ENCODE assay signal across 8 mouse cellular contexts in the genomic region with DNA sequence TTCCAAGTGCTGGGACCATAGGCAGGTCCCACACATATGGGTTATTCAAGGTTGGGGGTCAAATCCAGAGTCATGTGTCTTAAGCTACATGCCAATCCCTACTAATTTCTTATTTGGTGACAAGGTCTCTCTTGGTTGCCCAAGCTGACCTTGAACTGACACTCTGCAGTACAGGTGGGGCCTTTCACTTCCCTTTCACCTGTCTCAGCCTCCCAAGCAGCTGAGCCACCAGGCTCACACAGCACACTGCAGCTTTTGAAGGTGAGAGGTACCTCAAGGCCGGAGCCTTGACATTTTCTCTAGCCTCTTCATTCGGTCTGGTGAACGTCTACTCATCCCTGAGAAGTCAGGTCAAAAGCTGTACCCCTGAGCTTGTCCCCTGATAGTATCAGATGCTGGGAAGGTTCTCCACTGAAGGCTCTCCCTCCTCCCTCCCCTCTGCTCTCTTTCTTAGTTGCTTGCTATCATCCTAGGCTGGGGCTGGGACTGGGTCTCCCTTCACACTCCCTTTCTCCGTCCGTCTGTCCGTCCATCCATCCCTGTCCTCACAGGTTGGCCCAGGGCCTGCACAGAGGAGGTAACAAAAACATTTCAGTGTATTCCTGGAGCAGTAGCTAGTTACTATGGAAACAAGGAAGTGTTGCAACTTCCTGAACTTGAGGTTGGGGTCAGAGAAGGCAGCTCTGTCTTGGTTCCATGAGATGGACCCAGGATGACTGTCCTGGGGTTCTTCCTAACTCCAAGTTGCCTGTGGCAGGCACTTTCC. TPM values are rescaled to one million over a fixed set of nuclear protein-coding genes. Genes with fewer than 3 reads are reported as not detected.
DNase-seq lines count a peak whose midpoint lies in the region; ATAC-seq and TF ChIP-seq lines count a peak whose summit lies in the region.

No protein-coding gene starts in this region.

- no peak overlapping the region for H3K4me2 ChIP-seq in liver, embryonic 11.5 days
- 0 out of 2 replicates have a peak overlapping the region, but pooled peaks have one; percentile 8 for H3K4me2 ChIP-seq in kidney, embryonic 16.5 days (replicated peaks; ENCODE audit: low read depth, low read length)

- H3K4me3 ChIP-seq in liver, adult 2 months (ENCODE audit: insufficient read depth, low read depth, low read length): no peak overlapping the region
- H3K4me3 ChIP-seq in liver, embryonic 11.5 days (ENCODE audit: low read depth, low read length): no peak overlapping the region
- H3K4me3 ChIP-seq in embryonic facial prominence, embryonic 10.5 days: no peak overlapping the region
- H3K4me3 ChIP-seq in kidney, embryonic 16.5 days (ENCODE audit: low read length): no peak overlapping the region
- H3K4me3 ChIP-seq in megakaryocyte, embryonic 14.5 days (replicated peaks): peak overlapping the region; percentile 65
- no peak overlapping the region for H3K4me3 ChIP-seq in cerebellum, adult 2 months (replicated peaks; ENCODE audit: insufficient read depth, low read depth, low read length)

- TF ChIP-seq CTCF in liver, adult 2 months (IDR thresholded peaks at IDR 0.05; ENCODE audit: low read depth, low read length): no peak
- no peak for TF ChIP-seq CTCF in cerebellum, adult 2 months (IDR thresholded peaks at IDR 0.05; ENCODE audit: borderline replicate concordance, insufficient read depth, low read depth, low read length)

- no peak overlapping the region for H3K9ac ChIP-seq in liver, adult 2 months (ENCODE audit: low read depth, low read length)
- no peak overlapping the region for H3K9ac ChIP-seq in liver, embryonic 11.5 days (ENCODE audit: low read depth, low read length)
- peak overlapping the region; percentile 22; the same call in 1 of the 2 replicates for H3K9ac ChIP-seq in kidney, embryonic 16.5 days (replicated peaks; ENCODE audit: low read length)

- ATAC-seq in liver, embryonic 11.5 days (replicated peaks; ENCODE audit: low FRiP score): no peak
- ATAC-seq in kidney, embryonic 16.5 days (ENCODE audit: low FRiP score, low TSS enrichment): no peak

- WGBS in liver, adult 2 months: 27% methylated on average over 6 of the region's 6 CpGs
- WGBS in liver, embryonic 11.5 days: 63% methylated on average over 6 of the region's 6 CpGs
- WGBS in embryonic facial prominence, embryonic 10.5 days: 80% methylated on average over 6 of the region's 6 CpGs
- 30% methylated on average over 6 of the region's 6 CpGs for WGBS in kidney, embryonic 16.5 days
- WGBS in cerebellum, adult 2 months: 52% methylated on average over 6 of the region's 6 CpGs

- no peak for TF ChIP-seq POLR2A in liver, adult 2 months (IDR thresholded peaks at IDR 0.05; ENCODE audit: extremely low read depth, insufficient read depth, low read length)
- no peak for TF ChIP-seq POLR2A in cerebellum, adult 2 months (IDR thresholded peaks at IDR 0.05; ENCODE audit: borderline replicate concordance, insufficient read depth, low read length)

- no peaks in the 10 kb centered on the region for H3K27me3 ChIP-seq in liver, adult 2 months (ENCODE audit: control insufficient read depth, insufficient read depth, low read length)
- no peaks in the 10 kb centered on the region for H3K27me3 ChIP-seq in liver, embryonic 11.5 days (replicated peaks; ENCODE audit: control insufficient read depth, insufficient read depth, low read length)
- H3K27me3 ChIP-seq in embryonic facial prominence, embryonic 10.5 days (replicated peaks; ENCODE audit: low read depth, poor library complexity, severe bottlenecking): no peaks in the 10 kb centered on the region
- H3K27me3 ChIP-seq in kidney, embryonic 16.5 days (ENCODE audit: insufficient read depth, low read length): no peaks in the 10 kb centered on the region
- H3K27me3 ChIP-seq in megakaryocyte, embryonic 14.5 days (replicated peaks): no peaks in the 10 kb centered on the region
- H3K27me3 ChIP-seq in cerebellum, adult 2 months (ENCODE audit: control insufficient read depth, insufficient read depth, low read length): no peaks in the 10 kb centered on the region

- no peaks in the 10 kb centered on the region for H3K9me3 ChIP-seq in liver, embryonic 11.5 days (ENCODE audit: control insufficient read depth, low read length)
- no peaks in the 10 kb centered on the region for H3K9me3 ChIP-seq in embryonic facial prominence, embryonic 10.5 days
- H3K9me3 ChIP-seq in kidney, embryonic 16.5 days (ENCODE audit: low read length): no peaks in the 10 kb centered on the region
- H3K9me3 ChIP-seq in megakaryocyte, embryonic 14.5 days: no peaks in the 10 kb centered on the region

- DNase-seq in liver, adult 2 months (ENCODE audit: extremely low read depth, low read depth, low spot score): peak; percentile 88
- DNase-seq in liver, embryonic 11.5 days (ENCODE audit: low spot score): no peak
- DNase-seq in embryonic facial prominence, embryonic 10.5 days (ENCODE audit: low spot score): no peak
- no peak for DNase-seq in cerebellum, adult 8-10 months
- no peak for DNase-seq in cerebellum, adult 2 months
- DNase-seq in thymus, postnatal 10 days (ENCODE audit: low spot score in 2 of 2): no peak

- H3K36me3 ChIP-seq in liver, adult 2 months (ENCODE audit: control insufficient read depth, insufficient read depth, low read length): no peaks in the 10 kb centered on the region
- H3K36me3 ChIP-seq in liver, embryonic 11.5 days (ENCODE audit: control insufficient read depth, insufficient read depth, low read length): no peaks in the 10 kb centered on the region
- peaks cover 15% of the 10 kb centered on the region; the same call in 1 of the 2 replicates for H3K36me3 ChIP-seq in embryonic facial prominence, embryonic 10.5 days (replicated peaks)
- no peaks in the 10 kb centered on the region for H3K36me3 ChIP-seq in kidney, embryonic 16.5 days (ENCODE audit: insufficient read depth, low read length)
- peaks cover 28% of the 10 kb centered on the region for H3K36me3 ChIP-seq in megakaryocyte, embryonic 14.5 days (replicated peaks; ENCODE audit: low read length)

- peaks cover 89% of the 10 kb centered on the region for H3K79me2 ChIP-seq in liver, adult 2 months (ENCODE audit: control insufficient read depth, insufficient read depth, low read length)

- peaks cover 77% of the 10 kb centered on the region for H3K4me1 ChIP-seq in liver, adult 2 months (ENCODE audit: control insufficient read depth, insufficient read depth, low read length)
- H3K4me1 ChIP-seq in liver, embryonic 11.5 days (replicated peaks; ENCODE audit: control insufficient read depth, insufficient read depth, low read length): peaks cover 92% of the 10 kb centered on the region
- H3K4me1 ChIP-seq in embryonic facial prominence, embryonic 10.5 days: peaks cover 100% of the 10 kb centered on the region
- peaks cover 99% of the 10 kb centered on the region for H3K4me1 ChIP-seq in kidney, embryonic 16.5 days (ENCODE audit: insufficient read depth, low read length)
- peaks cover 100% of the 10 kb centered on the region for H3K4me1 ChIP-seq in megakaryocyte, embryonic 14.5 days
- H3K4me1 ChIP-seq in cerebellum, adult 2 months (ENCODE audit: control insufficient read depth, insufficient read depth, low read length): peaks cover 91% of the 10 kb centered on the region

- H3K27ac ChIP-seq in liver, adult 2 months (replicated peaks; ENCODE audit: insufficient read depth, low read depth, low read length): peak overlapping the region; percentile 57
- no peak overlapping the region for H3K27ac ChIP-seq in liver, embryonic 11.5 days (ENCODE audit: low read depth, low read length)
- H3K27ac ChIP-seq in embryonic facial prominence, embryonic 10.5 days (replicated peaks): 0 out of 2 replicates have a peak overlapping the region, but pooled peaks have one; percentile 20
- H3K27ac ChIP-seq in kidney, embryonic 16.5 days (ENCODE audit: low read length): peak overlapping the region; percentile 87
- no peak overlapping the region for H3K27ac ChIP-seq in cerebellum, adult 2 months (ENCODE audit: insufficient read depth, low read length)

RNA-seq across cellular contexts. Expression of a gene that starts 13.3 kb away (rescaled TPM):
- 5.3 and 10.1 TPM in 2 replicates for total RNA-seq in liver, adult 2 months (2014; rRNA removed)
- 10.2 and 11.0 TPM in 2 replicates for polyA plus RNA-seq in liver, adult 2 months (2012; rRNA removed)
- polyA plus RNA-seq in liver, embryonic 11.5 days (2014; fragmentation: Nextera tagmentation; extraction: Ambion mirVana): 27.5 and 31.0 TPM in 2 replicates
- 42.8 and 45.6 TPM in 2 replicates for polyA plus RNA-seq in embryonic facial prominence, embryonic 10.5 days (2016; fragmentation: Nextera tagmentation; extraction: Ambion mirVana)
- polyA plus RNA-seq in kidney, embryonic 16.5 days (2015; fragmentation: Nextera tagmentation; extraction: Ambion mirVana): 36.0 and 46.6 TPM in 2 replicates
- 18.1 and 54.1 TPM in 2 replicates for polyA plus RNA-seq in megakaryocyte, embryonic 14.5 days (2012; ENCODE audit: insufficient read depth, low replicate concordance)
- polyA plus RNA-seq in cerebellum, adult 2 months (2012; rRNA removed): 63.7 and 72.5 TPM in 2 replicates

Comparison
In these comparisons a context has a peak if more than half of its experiments do, and no peak if none do; other contexts are left out.
1. H3K27ac ChIP-seq: peak in liver, adult 2 months (single experiment), embryonic facial prominence, embryonic 10.5 days (single experiment) and kidney, embryonic 16.5 days (single experiment); none in liver, embryonic 11.5 days (single experiment) and cerebellum, adult 2 months (single experiment).